In genomic region chrX:36597707-36598389, GRCm38 (mm10) we compare ENCODE assay signal across 8 mouse cellular contexts. TPM values are rescaled to one million over a fixed set of nuclear protein-coding genes. Genes with fewer than 3 reads are reported as not detected.
A peak's percentile ranks its signal among the peaks of the same experiment; 100 is the strongest.
DNase-seq lines count a peak whose midpoint lies in the region; ATAC-seq lines count a peak whose summit lies in the region.

Gene Pgrmc1 (plus strand): TSS chrX:36598206.

- DNase-seq in adrenal gland, adult 8-10 months: peak; percentile 77
- peak; percentile 64 for DNase-seq in embryo, embryonic 11.5 days (ENCODE audit: low read depth, low spot score)
- peak; percentile 66 to 75 for DNase-seq in gastrocnemius, postnatal 36 days
- peak; percentile 67 to 79 for DNase-seq in left cerebral cortex, postnatal 14 days (ENCODE audit: low spot score in 2 of 2)
- peak; percentile 72 for DNase-seq in right cerebral cortex, postnatal 14 days
- peak; percentile 77 for DNase-seq in urinary bladder, postnatal 25 days (ENCODE audit: low spot score)

- intact Hi-C loops in gastrocnemius, postnatal 36 days (cut with DNase I): no loop called here
- intact Hi-C loops in left cerebral cortex, postnatal 14 days (cut with DNase I): no loop called here

- peak within 1 kb of the TSS; percentile 67 for H3K9ac ChIP-seq in intestine, embryonic 15.5 days

- H3K27ac ChIP-seq in intestine, embryonic 15.5 days: peak within 1 kb of the TSS; percentile 70

- WGBS in intestine, embryonic 15.5 days: 27% methylated on average over 43 of the region's 45 CpGs

- H3K4me2 ChIP-seq in intestine, embryonic 15.5 days (replicated peaks): peak within 1 kb of the TSS; percentile 59

- no peaks in the 10 kb centered on the region for H3K9me3 ChIP-seq in intestine, embryonic 15.5 days

- H3K4me1 ChIP-seq in intestine, embryonic 15.5 days (replicated peaks): no peaks in the 10 kb centered on the region

- peak; percentile 97 for ATAC-seq in intestine, embryonic 15.5 days
- ATAC-seq in megakaryocyte-erythroid progenitor cell, adult 5-6 weeks (replicated peaks; ENCODE audit: low FRiP score, low TSS enrichment, poor library complexity, severe bottlenecking): peak; percentile 88

- peak within 1 kb of the TSS; percentile 62 for H3K4me3 ChIP-seq in intestine, embryonic 15.5 days (replicated peaks)

- H3K36me3 ChIP-seq in intestine, embryonic 15.5 days: no peaks in the 10 kb centered on the region

- no peaks in the 10 kb centered on the region for H3K27me3 ChIP-seq in intestine, embryonic 15.5 days (replicated peaks)

RNA-seq across cellular contexts. Expression of gene Pgrmc1, which starts in this region (rescaled TPM):
- 100 to 1,000 TPM; 402 to 571 (median 482) TPM for total RNA-seq in adrenal gland, adult 8-10 months (2022)
- 1 to 10 TPM; 6.4 to 8.0 TPM for total RNA-seq in gastrocnemius, postnatal 36 days (2021)
- 203 and 215 TPM in 2 replicates for polyA plus RNA-seq in intestine, embryonic 15.5 days (2015; fragmentation: Nextera tagmentation; extraction: Ambion mirVana)
- 100 to 1,000 TPM; 295 to 333 TPM for total RNA-seq in left cerebral cortex, postnatal 14 days (2021)
- total RNA-seq in megakaryocyte-erythroid progenitor cell, adult 5-6 weeks (2014; fragmentation: Nextera tagmentation): 74.8 and 75.4 TPM in 2 replicates
- total RNA-seq in megakaryocyte-erythroid progenitor cell, adult 5-6 weeks (2017): 80.5 and 109 TPM in 2 replicates

Comparison
In these comparisons a context has a peak if more than half of its experiments do, and no peak if none do; other contexts are left out.
1. Peak in every context shown above with its lines: DNase-seq, ATAC-seq, H3K4me3 ChIP-seq and H3K27ac ChIP-seq.
2. RNA of gene Pgrmc1 (total RNA-seq): 402 to 571 TPM in adrenal gland, adult 8-10 months, 295 to 333 TPM in left cerebral cortex, postnatal 14 days and 74.8 to 109 TPM in megakaryocyte-erythroid progenitor cell, adult 5-6 weeks; 6.4 to 8.0 TPM in gastrocnemius, postnatal 36 days; every median in the first group is over 4 times any median in the second.